Mouse (Mus musculus) 3T3-L1 (cell line): ENCODE data around the gene Defa21.
"Not testable (repeated sequence)": the region's sequence is repeated elsewhere in the genome, so short reads cannot be mapped to it uniquely, and the experiment has no call there.

Experiments used
- DNase-seq: peaks from one replicate; pipeline ENCODE4 v3.0.0-alpha.2; 2015; ENCODE audit warnings: low read depth, low spot score

Defa21 gene

DNA sequence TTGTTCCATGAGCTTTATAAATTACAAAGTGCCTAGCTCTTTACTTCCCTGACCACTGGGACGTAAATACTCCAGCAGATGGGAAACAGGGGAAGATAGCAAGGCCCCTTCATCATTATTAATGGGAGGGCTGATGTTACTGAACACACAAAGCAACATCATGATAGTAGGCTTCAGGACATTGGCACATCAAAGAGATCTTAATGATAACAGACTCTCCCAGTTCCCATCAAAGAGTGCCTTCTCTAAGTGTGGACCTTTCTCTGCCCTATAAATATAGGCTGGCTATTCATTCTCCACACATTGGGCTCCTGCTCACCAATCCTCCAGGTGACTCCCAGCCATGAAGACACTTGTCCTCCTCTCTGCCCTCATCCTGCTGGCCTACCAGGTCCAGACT is at the start of gene Defa21:
TSS of gene Defa21 (plus strand) at position 301 of the 400 bp plus-strand sequence.
- not testable (repeated sequence) for DNase-seq

DNA sequence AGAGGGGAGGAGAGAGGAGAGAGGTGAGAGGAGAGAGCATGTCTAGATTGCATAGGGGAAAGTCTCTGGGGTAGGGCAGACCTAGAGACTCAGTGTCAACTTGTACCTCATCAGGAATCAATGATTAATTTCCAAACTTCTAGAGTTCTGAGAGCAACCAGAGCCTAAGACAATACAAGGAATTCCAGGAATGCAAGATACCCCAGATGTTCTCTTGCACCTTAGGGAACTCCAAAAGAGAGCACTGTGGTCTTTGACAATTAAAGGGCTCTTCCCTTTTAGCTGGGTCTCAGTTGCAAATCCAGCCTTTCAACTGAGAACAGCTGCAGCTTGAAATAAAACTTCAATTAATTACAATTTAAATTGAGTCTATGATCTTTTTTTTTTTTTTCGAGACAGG is 45.5 kb upstream of the Defa21 start:
- no peak for DNase-seq

DNA sequence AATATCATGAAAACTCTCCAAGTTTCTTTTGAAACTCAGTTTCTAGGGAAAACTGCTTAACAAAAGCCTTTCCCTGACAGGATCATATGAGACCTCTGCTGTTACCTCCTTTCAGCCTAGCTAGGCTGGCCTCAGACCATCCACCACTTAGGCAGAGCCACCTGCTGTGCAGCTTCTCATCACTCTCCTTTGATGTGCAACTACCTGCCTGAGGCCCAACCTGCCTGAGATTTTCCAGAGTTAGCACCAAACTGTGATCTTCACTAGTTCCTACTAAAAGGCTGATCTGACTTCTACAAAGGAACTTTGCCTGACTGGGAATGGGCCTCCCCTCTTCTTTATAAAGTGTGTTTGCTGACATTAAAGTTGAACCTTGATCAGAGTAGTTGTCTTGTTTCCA is 31.3 kb upstream of the Defa21 start:
- DNase-seq, result not testable (repeated sequence)

DNA sequence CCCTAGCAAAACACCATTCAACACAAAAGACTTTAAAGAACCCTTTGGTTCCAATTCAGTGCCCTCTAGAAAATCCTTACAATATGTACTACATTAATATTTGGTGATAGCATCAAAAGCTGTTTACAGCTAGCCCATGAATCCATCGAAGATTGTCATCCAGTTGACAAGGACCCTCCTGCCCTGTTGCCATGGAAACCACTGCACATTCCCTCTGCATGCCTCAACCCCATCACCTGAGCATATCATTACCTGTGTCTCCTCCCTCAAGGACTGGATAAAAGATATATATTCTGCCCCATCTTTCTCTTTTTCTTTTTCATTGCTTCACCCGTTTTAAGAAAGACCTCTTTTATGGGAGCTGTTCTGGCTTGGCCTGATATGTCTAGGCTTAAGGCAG is 28.6 kb upstream of the Defa21 start:
- no peak for DNase-seq

DNA sequence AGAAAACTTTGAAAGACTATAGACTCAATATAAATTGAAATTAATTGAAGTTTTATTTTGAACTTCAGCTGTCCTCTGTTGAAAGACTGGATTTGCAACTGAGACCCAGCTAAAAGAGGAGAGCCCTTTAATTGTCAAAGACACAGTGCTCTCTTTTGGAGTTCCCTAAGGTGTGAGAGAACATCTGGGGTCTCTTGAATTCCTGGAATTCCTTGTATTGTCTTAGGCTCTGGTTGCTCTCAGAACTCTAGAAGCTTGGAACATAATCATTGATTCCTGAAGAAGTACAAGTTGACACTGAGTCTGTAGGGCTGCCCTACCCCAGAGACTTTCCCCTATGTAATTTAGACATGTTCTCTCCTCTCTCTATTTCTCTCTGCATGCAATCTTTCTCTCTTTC is 28.1 kb upstream of the Defa21 start:
- no peak for DNase-seq

DNA sequence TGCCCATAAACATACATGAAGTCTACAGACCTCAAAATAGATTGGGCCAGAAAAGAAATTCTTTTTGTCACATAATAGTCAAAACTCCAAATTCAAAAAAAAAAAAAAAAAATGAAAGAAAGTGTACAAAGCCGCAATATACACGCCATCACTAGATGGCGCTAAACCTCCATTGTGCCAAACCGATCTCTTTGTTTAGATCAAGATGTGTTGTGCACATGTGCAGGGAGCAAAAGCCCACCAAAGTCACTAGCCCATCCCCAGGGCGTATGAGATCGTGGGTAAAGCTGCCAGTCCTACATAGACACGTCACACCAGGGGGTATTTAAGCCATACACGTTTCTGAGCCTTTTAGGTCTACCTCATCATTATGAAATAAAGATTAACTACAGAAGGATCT is 24.2 kb upstream of the Defa21 start:
- no peak for DNase-seq

DNA sequence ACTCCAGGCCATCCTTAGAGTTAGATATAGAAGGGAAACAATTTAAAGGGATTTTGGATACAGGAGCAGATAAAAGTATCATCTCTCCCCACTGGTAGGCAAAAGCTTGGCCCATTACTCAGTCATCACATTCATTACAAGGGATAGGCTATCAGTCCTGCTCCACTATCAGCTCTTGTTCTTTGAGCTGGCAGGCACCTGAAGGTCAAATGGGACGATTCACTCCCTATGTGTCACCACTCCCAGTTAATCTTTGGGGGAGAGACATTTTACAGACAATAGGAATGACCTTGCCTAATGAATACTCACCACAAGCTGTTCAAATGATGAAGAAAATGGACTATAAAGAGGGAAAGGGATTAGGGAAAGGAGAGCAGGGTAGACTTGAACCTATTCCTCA is 18.5 kb upstream of the Defa21 start:
- DNase-seq, result peak; percentile 0

DNA sequence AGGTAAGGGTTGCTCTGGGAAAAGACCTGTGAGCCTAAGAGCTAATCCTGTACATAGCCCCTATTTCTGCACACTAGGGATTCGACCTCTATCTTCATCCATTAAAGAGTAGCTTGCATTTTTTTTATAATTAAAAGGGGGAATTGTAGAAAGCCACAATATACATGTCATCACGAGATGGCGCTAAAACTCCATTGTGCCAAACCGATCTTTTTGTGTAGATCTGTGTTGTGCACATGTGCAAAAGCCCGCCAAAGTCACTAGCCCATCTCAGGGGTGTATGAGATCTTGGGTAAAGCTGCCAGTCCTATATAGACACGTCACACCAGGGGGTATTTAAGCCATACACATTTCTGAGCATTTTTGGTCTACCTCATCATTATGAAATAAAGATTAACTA is 16.8 kb upstream of the Defa21 start:
- DNase-seq, result not testable (repeated sequence)

DNA sequence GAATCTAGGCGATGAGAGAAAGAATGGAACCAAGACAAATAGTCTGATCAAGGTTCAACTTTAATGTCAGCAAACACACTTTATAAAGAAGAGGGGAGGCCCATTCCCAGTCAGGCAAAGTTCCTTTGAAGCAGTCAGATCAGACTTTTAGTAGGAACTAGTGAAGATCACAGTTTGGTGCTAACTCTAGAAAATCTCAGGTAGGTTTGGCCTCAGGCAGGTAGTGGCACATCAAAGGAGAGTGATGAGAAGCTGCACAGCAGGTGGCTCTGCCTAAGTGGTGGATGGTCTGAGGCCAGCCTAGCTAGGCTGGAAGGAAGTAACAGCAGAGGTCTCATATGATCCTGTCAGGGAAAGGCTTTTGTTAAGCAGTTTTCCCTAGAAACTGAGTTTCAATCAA is 14.8 kb upstream of the Defa21 start:
- not testable (repeated sequence) for DNase-seq

DNA sequence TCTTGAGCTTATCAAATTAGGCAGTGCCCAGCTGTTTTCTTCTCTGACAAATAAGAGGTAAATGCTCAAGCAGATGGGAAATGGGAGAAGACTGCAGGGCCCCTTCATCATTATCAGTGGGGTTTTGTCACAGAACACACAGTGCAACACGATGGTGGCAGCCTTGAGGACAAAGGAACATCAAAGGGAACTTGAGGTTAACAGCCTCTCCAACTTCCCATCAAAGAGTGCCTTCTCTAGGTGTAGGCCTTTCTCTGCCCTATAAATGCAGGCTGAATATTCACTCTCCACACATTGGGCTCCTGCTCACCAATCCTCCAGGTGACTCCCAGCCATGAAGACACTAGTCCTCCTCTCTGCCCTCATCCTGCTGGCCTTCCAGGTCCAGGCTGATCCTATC is 29.4 kb downstream of the Defa21 start, which contains the start of gene Defa23:
TSS of gene Defa23 (plus strand) at position 301 of the 400 bp plus-strand sequence.
- not testable (repeated sequence) for DNase-seq

DNA sequence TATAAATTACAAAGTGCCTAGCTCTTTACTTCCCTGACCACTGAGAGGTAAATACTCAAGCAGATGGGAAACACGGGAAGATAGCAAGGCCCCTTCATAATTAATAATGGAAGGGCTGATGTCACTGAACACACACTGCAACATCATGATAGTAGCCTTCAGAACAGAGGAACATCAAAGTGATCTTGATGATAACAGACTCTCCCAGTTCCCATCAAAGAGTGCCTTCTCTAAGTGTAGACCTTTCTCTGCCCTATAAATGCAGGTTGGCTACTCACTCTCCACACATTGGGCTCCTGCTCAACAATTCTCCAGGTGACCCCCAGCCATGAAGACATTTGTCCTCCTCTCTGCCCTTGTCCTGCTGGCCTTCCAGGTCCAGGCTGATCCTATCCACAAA is 39.4 kb downstream of the Defa21 start, which contains the start of gene Defa35:
TSS of gene Defa35 (plus strand) at position 301 of the 400 bp plus-strand sequence.
- not testable (repeated sequence) for DNase-seq
